Mouse (Mus musculus): ENCODE data around the gene Cnst. TPM values are rescaled to one million over a fixed set of nuclear protein-coding genes. Genes with fewer than 3 reads are reported as not detected.

Cnst gene
- polyA plus RNA-seq, 1 experiment from 2014 or later, result 15.9 TPM

DNA sequence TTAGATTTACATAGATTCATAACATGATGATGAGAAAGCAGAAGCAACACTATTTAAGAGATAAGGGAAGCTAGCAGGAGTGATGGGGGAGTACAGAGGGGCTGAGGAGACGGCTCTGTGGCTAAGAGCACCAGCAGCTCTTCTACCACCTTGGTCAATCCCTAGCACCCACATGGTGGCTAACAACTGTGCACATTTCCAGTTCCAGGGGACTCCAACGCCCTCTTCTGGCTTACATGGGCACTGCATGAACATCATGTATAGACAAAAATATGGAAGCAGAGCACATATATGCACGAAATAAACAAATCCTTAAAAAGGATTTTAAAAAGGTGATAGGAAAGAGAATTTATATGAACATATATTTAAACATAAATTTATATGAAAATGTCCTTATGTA, 4.7 kb upstream of the Cnst start:
- Histone ChIP-seq H3K27me3 (ENCODE audit: insufficient read depth, poor library complexity, severe bottlenecking) (no peaks in the 10 kb centered on the region), H3K4me3 (no peak overlapping the region), H3K4me1 (peaks cover 6% of the 10 kb centered on the region; the same call in 1 of the 2 replicates), H3K27ac (no peak overlapping the region), H3K9me3 (no peaks in the 10 kb centered on the region), H3K36me3 (peaks cover 33% of the 10 kb centered on the region)
- no peak for DNase-seq (ENCODE audit: low spot score)
- 56% methylated on average over 3 of the region's 3 CpGs for WGBS

- Histone ChIP-seq H3K27ac (peak overlapping the region; percentile 94), H3K4me1 (peaks cover 19% of the 10 kb centered on the region), H3K27me3 (ENCODE audit: insufficient read depth, poor library complexity, severe bottlenecking) (no peaks in the 10 kb centered on the region), H3K36me3 (peaks cover 9% of the 10 kb centered on the region), H3K4me3 (peak overlapping the region; percentile 87), H3K9me3 (no peaks in the 10 kb centered on the region)
- no peak for DNase-seq (ENCODE audit: low spot score)
- under 1% methylated on average over 44 of the region's 44 CpGs for WGBS
These were observed 364 bp downstream of the Cnst start for GRCm38 (mm10) chr1:179546551-179546917.

DNA sequence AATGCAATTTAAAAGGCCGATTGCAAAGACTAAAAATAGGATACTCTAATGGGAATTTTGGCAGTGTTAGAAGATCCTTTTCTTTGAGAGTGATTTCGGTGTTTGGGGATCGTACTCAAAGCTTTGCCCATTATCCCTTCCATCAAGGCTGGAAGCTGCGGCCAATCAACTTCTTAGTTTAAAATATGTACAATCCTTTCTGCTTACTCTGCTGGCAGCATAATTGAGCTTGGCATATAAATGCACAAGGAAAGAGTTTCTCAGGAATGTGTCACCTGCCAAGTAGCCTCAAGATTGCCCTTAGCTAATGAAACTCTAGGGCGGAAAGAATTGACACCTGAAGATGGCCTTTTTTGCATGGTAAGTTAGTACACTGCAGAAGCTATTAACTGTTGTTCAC, 1.0 kb downstream of the Cnst start:
- WGBS, result 21% methylated on average over 5 of the region's 5 CpGs
- Histone ChIP-seq H3K36me3 (0 out of 2 replicates have a peak, but pooled peaks cover 8% of the 10 kb centered on the region), H3K9me3 (no peaks in the 10 kb centered on the region), H3K27me3 (ENCODE audit: insufficient read depth, poor library complexity, severe bottlenecking) (no peaks in the 10 kb centered on the region), H3K4me1 (peaks cover 23% of the 10 kb centered on the region), H3K27ac (peak overlapping the region; percentile 94; the same call in 1 of the 2 replicates), H3K4me3 (peak overlapping the region; percentile 87)
- DNase-seq (ENCODE audit: low spot score), result no peak

- Histone ChIP-seq H3K4me1 (peaks cover 29% of the 10 kb centered on the region), H3K4me3 (0 out of 2 replicates have a peak overlapping the region, but pooled peaks have one; percentile 87), H3K27ac (peak overlapping the region; percentile 31; the same call in 1 of the 2 replicates), H3K27me3 (ENCODE audit: insufficient read depth, poor library complexity, severe bottlenecking) (no peaks in the 10 kb centered on the region), H3K36me3 (0 out of 2 replicates have a peak, but pooled peaks cover 3% of the 10 kb centered on the region), H3K9me3 (no peaks in the 10 kb centered on the region)
- WGBS, result 67% methylated on average over 11 of the region's 11 CpGs
- DNase-seq (ENCODE audit: low spot score), result no peak
These were observed 2.0 kb downstream of the Cnst start for GRCm38 (mm10) chr1:179548220-179548619.

DNA sequence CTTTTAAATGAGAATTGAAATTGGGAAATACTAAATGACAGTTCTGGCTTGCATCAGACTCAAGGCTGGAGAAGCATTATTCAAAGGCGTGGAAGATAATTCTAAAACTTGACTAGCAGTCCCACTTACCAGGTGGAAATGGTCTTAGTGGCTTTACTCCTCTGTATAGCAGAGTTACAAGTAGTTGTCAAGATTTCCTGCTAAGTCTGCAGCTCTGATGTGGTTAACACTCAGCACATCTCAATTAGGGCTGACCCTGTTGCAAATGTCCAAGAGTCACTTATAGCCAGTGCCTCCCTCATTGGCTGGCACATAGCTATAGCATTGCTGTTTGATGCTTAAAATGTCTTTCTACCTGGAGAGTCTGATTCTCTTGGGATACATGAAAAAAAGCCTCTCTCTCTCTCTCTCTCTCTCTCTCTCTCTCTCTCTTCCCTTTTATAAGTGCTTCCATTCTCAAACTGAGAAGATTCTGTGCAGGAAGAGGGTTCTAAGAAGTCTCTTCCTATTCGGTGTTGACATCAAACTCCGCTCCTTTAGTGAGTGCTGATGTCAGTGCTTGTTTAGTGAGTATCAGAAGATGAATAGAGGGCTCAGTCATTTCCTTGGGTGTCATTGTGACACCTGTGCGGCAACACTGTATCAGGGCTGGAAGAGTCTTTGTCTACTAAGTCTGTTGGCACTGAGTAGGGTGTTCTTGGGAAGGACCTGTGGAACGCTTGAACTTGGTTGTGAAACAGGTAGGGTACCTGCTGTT, 3.0 kb downstream of the Cnst start:
- WGBS, result 93% methylated on average over 5 of the region's 5 CpGs
- no peak overlapping the region for H3K4me3 ChIP-seq
- no peaks in the 10 kb centered on the region for H3K27me3 ChIP-seq (ENCODE audit: insufficient read depth, poor library complexity, severe bottlenecking)
- peaks cover 32% of the 10 kb centered on the region for H3K4me1 ChIP-seq
- no peak overlapping the region for H3K27ac ChIP-seq
- H3K9me3 ChIP-seq, result no peaks in the 10 kb centered on the region
- DNase-seq (ENCODE audit: low spot score), result no peak
- no peaks in the 10 kb centered on the region for H3K36me3 ChIP-seq

DNA sequence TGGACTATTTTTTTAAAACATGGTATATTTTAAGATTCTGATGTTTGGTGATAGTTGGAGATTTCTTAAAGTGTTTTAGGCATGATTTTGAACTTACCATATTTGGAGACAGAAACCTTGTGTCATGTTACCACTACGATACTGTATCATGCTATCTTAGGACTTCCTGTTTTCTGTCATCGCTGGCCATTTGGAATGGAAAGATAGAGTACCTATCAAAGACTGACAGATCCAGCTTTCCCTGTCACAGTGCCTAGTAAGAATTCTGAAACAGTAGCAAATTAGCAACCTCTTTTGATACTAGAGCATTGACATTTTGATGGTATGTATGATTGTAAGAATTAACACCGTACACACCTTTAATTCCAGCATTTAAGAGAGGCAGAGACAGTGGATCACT, 5.2 kb downstream of the Cnst start:
- H3K36me3 ChIP-seq, result no peaks in the 10 kb centered on the region
- 59% methylated on average over 3 of the region's 3 CpGs for WGBS

DNA sequence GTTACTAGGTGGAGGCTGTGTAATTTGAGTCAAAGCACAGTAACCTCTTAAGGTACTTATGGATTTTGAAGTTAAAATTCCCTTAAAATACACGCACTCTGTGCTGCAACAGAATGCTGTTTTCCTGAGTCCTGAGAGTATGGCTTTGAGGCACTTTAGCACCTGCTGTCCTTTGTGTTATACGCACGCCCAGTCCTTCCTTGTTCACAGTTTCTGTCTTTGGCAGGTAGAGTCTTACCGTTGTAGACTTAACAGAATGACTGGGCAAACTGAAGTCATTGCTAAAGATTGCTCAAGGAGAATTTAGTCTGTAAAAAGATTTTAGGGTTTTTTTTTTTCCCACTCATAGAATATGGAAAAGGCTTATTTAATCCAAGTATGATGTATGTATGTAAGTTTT, 5.8 kb downstream of the Cnst start:
- Histone ChIP-seq H3K4me3 (no peak overlapping the region), H3K27me3 (ENCODE audit: insufficient read depth, poor library complexity, severe bottlenecking) (no peaks in the 10 kb centered on the region), H3K27ac (no peak overlapping the region), H3K4me1 (peaks cover 26% of the 10 kb centered on the region), H3K9me3 (no peaks in the 10 kb centered on the region), H3K36me3 (no peaks in the 10 kb centered on the region)
- DNase-seq (ENCODE audit: low spot score), result no peak
- WGBS, result 82% methylated on average over 4 of the region's 4 CpGs

More for the DNA sequence above, 5.2 kb downstream of the Cnst start:
- H3K9me3 ChIP-seq, result no peaks in the 10 kb centered on the region
- no peak overlapping the region for H3K27ac ChIP-seq
- H3K4me1 ChIP-seq, result peaks cover 26% of the 10 kb centered on the region
- DNase-seq (ENCODE audit: low spot score), result no peak
- H3K27me3 ChIP-seq (ENCODE audit: insufficient read depth, poor library complexity, severe bottlenecking), result no peaks in the 10 kb centered on the region
- H3K4me3 ChIP-seq, result no peak overlapping the region

DNA sequence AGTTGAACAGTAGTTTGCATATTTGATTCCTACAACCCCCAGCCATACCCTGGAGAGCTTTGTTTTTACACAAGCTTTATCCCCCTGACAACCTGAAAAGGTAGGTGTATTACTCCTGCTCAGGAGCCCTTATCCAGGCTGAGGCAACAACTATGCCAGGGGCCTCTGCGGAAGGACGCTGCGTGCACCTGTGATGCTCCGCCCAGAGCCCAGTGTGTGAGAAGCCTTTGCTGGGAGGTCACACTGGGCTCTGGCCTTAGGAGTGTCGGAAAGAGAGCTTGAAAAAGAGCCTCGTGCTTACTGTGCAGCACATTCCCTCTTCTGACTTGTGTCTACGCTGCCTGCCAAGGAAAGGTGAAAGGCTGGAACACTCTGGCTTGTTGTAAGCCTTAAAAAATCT, 6.6 kb downstream of the Cnst start:
- 46% methylated on average over 7 of the region's 7 CpGs for WGBS
- H3K27me3 ChIP-seq (ENCODE audit: insufficient read depth, poor library complexity, severe bottlenecking), result no peaks in the 10 kb centered on the region
- H3K27ac ChIP-seq, result 0 out of 2 replicates have a peak overlapping the region, but pooled peaks have one; percentile 17
- no peaks in the 10 kb centered on the region for H3K36me3 ChIP-seq
- H3K4me1 ChIP-seq, result peaks cover 20% of the 10 kb centered on the region
- no peak overlapping the region for H3K4me3 ChIP-seq
- DNase-seq (ENCODE audit: low spot score), result no peak
- no peaks in the 10 kb centered on the region for H3K9me3 ChIP-seq

DNA sequence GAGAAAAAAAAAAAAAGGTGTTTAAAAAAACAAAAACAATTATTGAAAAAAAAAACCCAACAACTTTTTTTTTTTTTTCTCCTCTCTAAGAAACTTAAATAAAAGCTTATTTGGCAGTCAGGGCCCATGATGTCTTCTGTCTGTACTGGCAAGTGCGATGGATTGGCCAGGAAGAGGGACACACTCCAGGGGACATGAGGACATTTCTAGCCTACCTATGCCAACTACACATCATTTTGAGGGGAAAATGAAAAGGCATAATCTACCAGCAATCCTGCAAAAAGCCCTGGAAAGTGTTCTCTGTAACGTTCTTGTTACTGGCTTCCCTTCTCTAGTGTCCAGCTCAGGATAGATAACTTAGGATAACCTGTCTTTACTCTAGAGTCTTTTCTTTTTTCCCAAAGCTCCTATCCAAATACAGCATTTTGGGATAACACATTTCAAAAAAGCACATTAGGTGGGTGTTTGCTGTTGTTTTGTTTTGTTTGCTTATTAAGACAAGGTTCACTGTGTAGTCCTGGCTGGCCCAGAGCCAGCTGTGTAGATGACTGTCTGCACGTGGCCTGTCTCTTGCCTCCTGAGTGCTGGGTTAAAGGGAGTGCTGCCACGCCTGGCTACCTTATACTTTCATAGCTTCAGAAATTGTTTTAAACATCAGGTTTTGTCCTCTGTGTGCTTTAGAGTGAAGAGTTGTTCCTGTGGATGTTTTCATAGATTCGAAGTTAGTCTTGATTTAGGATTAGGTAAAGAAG, 7.2 kb downstream of the Cnst start:
- no peak for DNase-seq (ENCODE audit: low spot score)
- no peak overlapping the region for H3K4me3 ChIP-seq
- H3K27me3 ChIP-seq (ENCODE audit: insufficient read depth, poor library complexity, severe bottlenecking), result no peaks in the 10 kb centered on the region
- no peak overlapping the region for H3K27ac ChIP-seq
- WGBS, result 70% methylated on average over 5 of the region's 5 CpGs
- H3K36me3 ChIP-seq, result no peaks in the 10 kb centered on the region
- H3K9me3 ChIP-seq, result no peaks in the 10 kb centered on the region
- peaks cover 14% of the 10 kb centered on the region; the same call in 1 of the 2 replicates for H3K4me1 ChIP-seq

DNA sequence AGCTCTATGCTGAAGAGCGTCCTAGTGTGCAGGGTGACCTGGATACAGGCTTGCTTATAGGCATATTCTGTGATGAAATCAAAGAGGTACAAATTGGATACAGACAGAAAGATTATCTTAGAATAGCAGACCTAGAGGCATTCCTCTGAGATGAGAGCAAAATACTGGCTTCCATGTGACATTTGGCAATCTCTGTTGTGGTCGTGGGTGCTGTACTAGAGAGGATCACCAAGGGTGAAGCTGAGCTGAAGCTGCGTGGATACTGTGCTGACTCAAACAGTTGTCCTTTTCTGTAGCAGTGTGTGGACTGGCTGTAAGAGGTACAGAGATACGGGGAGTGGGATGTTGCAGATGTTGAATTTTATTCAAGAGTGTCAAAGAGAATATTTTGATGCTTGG, 7.8 kb downstream of the Cnst start:
- Histone ChIP-seq H3K36me3 (no peaks in the 10 kb centered on the region), H3K27me3 (ENCODE audit: insufficient read depth, poor library complexity, severe bottlenecking) (no peaks in the 10 kb centered on the region), H3K4me3 (no peak overlapping the region), H3K9me3 (no peaks in the 10 kb centered on the region), H3K4me1 (peaks cover 13% of the 10 kb centered on the region; the same call in 1 of the 2 replicates), H3K27ac (no peak overlapping the region; the same call in 1 of the 2 replicates)
- DNase-seq (ENCODE audit: low spot score), result no peak
- 76% methylated on average over 4 of the region's 4 CpGs for WGBS

- H3K36me3 ChIP-seq, result no peaks in the 10 kb centered on the region
- H3K27me3 ChIP-seq (ENCODE audit: insufficient read depth, poor library complexity, severe bottlenecking), result no peaks in the 10 kb centered on the region
- H3K27ac ChIP-seq, result no peak overlapping the region
- H3K9me3 ChIP-seq, result no peaks in the 10 kb centered on the region
- no peak for DNase-seq (ENCODE audit: low spot score)
- WGBS, result 87% methylated on average over 3 of the region's 3 CpGs
- H3K4me1 ChIP-seq, result peaks cover 10% of the 10 kb centered on the region; the same call in 1 of the 2 replicates
- no peak overlapping the region for H3K4me3 ChIP-seq
These were observed 10.8 kb downstream of the Cnst start for GRCm38 (mm10) chr1:179556921-179557320.

DNA sequence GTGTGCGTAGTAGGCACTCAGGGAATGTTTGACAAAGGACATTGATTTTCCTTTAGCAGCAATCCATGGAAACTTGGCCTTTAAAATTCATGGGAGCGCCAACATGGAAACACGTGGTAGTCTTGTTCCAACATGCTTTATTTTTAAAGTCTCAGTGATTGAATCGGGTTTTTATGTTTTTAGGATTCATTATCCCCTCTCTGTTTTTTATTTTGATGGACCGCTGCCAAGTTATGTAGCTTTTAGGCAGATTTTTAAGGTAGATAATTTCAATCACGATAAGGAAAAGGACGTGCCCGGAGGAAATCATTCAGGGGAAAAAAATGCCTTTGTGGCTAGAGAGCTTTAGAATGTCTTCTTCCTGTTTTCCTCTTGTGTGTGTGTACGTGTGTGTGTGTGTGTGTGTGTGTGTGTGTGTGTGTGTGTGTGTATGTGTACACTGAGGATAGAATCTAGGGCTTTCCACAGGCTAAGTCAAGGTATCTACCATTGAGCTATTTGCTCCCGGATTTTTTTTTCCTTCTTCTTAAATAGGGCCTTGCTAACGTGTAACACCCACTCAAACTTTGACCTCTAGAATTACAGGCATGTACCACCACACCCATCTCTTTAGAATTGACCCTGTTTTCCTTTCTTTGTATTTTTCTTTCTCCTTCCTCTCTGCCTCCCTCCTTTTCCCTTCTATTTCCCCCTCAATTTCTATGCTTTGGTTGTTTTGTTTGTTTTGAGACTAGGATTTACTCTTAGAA, 13.4 kb downstream of the Cnst start:
- Histone ChIP-seq H3K4me3 (no peak overlapping the region), H3K36me3 (no peaks in the 10 kb centered on the region), H3K27ac (no peak overlapping the region), H3K27me3 (ENCODE audit: insufficient read depth, poor library complexity, severe bottlenecking) (no peaks in the 10 kb centered on the region), H3K9me3 (no peaks in the 10 kb centered on the region), H3K4me1 (peaks cover 8% of the 10 kb centered on the region)
- WGBS, result 76% methylated on average over 11 of the region's 11 CpGs
- DNase-seq (ENCODE audit: low spot score), result no peak
